Mouse (Mus musculus) ovary, adult 18-20 months (tissue): Measurements from ENCODE around the gene Paox.
A peak's percentile ranks its signal among the peaks of the same experiment; 100 is the strongest.

Experiments used
- DNase-seq: peaks from one replicate; pipeline ENCODE4 v3.0.0; 2022; ENCODE audit warnings: low spot score, mixed read lengths

The Paox gene

DNA sequence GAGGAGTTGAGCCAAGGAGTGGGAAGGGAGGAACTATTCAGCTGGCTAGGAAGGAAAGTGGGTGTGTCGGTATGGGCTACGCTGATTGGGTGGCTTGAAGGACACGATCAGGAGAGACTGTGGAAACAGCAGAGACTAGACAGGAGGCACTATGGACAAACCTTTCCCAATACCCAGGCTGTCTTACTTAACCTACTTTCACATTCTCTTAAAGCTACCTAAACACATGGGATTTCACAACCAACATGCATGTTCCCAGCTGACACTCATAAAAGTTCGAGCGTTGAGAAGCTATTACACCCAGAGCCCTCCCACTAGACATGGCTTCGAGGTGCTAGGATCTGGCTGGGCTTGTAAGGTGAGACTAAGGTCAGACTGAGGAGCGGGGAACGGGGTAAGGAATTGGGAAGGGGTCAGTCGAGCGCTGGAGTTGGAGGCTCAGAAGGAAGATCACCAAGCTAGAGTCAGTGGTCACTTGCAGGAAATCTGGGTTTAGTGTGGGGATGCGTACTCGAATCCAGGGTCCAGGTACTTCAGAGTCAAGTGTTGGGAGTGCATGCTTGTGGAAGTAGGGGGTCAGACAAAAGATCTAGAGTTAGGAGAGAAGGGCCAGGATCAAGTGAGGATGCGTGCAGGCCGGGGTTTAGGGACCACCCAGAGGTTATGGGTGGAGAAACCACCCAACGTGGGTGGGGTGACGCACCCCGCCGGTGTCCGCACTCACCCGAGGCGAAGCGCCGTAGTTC is at the start of gene Paox:
Gene Paox (plus strand): TSS at position 217 of the 746 bp plus-strand sequence.
- DNase-seq, result peak; percentile 64

DNA sequence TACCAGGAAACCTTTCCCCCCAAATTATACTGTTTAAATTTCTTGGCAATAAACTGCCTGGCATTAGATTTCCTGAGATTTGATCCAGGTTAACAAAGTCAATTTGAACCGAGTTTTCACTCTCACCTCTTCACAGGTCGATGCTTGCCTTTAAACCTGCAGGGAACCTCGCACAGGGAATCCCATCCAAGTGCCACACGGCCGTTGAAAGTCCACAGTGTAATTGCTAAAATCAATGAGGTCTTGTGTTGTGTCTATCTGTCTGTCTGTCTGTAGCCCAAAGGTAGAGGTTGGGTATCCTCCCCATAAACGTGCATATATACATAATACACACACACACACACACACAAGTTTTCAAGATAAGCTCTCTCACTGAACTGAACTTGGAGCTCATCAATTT is 48.2 kb upstream of the Paox start:
- no peak for DNase-seq

DNA sequence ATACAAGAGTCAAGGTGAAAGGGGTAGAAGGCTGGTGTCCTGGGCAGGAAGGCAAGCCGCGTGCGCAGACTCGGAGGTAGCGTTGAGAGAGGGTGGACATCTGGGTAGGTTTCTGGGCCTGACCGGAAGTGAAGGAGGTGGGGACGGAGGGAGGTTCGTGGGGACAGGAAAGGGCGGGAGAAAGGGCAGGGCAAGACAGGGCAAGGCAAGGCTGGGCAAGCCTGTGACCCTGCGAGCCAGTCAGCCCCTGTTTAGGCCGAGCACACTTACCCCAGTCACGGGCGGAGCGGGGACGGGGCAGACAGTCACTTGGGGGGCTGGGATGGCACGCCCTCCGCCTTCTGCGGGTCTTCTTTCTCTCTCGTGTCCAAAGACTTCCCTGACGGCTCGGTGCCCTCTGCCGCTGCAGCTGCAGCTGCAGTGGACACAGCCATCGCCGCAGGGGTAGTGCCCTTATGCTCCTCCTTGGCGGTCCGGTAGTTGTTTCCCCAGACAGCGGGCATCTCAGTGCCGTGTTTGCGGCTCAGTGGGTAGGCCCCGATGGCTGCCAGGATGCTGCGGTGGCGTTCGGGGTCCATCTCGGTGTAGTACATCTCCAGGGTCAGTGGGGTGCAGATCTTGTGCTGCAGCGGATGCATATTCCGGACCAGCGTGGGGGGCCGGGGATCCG is 45.4 kb upstream of the Paox start:
- DNase-seq, result no peak

DNA sequence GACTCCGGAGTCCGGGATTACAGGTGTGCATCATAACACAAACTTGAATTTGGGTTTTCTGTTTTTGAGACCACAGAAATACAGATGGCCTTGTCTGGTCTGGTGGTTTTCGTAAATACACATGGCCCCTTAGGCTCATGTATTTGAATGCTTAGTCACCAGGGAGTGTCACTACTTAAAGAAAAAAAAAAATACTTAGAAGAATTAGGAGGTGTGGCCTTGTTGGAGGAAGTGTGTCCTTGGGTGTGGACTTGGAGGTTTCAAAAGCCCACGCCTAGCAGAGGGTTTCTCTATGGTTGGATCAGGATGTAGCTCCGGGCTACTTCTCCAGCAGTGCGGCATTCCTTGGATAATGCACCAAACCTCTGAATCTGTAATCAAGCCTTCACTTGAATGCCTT is 37.9 kb upstream of the Paox start:
- DNase-seq, result no peak

DNA sequence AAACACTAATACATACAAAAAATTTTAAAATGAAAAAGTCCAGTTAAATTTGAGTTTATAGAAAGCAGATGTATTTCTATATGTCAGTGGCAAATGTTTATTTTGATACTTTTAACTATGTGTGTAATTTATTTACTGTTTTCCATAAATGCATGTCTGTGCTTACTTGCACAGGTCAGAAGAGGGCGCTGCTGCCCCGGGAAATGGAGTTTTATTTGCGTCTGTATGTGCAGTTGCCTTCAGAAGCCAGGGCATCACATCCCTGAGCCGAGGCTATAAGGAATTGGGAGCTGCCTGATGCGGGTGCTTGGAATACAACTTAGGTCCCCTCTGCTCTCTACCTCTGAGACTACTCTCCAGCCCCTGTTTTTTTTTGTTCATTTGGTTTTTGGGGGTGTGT is 36.9 kb upstream of the Paox start:
- no peak for DNase-seq

DNA sequence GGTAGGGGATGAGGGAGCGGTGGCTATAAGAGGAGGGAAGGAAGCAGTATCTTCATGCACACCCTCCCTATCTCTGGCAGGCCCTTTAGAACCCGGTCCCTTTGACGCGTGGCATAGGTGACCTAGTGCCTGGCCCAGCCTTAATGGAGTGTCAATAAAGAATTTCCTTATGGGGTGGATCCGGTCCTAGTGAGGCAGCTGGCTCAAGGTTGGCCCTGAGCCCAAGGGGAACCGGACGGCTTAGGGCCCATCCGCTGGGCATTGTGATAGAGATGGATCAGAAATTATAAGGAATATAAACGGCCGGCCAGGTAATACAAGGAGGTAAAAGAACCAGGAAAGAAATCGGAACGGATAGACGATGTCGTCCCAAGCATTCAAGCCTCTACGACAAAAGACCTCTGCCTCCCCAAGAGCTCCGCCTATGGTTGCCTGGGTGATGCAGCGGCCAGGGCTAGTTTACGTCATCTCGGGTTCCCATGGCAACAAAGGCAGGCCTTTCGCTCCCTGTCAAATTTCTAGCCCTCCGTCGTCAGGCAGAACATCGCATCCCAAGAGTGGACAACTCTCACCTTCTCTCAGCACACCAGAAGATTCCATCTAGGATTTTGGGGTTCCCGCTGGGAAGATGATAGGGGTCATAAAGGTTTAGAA is 35.0 kb upstream of the Paox start:
- peak; percentile 76 for DNase-seq

DNA sequence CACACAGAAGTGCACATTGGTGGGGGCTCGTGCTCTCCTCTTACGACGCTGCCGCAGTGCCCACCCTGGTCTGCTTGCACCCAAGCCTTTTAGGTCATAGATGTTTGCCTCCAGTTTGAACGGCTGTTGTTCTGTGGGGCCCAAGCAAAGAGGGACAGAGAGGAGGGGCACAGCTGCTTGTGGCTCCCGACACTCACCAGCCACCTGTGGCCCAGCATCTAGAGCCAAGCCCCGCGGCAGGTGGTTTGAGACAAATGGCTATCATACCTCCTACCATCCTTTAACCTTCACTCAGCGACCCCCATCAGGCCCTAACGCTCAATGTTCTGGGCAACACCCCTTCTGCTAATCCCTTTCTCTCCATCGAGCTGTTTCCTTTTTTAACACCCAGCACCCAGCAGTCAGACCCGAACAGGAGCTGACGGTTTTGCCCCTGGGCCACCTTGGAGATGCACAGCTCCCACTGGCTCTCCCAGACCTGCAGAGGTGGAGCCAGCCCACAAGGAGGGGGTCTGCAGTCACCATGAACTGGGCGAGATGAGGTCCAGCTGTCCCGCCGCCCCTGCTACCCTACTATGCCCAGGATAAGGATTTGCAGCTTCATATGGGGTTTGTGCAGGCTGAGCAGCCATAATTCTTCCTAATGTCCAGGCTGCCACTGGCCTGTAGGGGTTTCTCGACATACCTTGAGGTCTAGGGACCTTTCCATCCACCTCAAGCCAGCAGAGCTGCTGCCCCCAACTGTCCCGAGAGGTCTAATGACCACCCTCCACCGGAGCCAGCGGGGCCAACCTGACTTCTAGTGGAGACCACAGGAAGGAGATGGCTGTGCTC is 34.0 kb upstream of the Paox start:
- no peak for DNase-seq

DNA sequence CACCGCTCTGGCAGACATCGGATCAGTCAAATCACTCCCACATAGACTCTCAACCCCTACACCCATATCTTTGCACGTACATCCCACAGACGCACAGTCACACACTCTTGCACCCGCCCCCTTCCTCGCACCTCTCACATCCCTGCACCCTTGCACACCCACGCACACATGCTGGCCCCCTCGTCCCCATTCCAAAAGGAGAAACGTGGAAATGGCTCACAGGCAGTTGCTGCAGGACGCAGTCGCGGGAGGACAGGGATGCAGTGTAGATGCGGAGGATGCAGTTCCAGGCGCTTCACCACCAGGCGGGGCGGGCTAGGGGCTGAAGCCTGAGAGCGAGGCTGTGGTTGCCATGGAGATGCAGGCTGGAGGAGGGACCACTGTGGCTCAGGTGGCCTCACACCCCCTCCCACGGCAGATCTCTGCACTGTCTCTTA is 33.3 kb upstream of the Paox start, which contains the start of gene Caly:
Gene Caly (minus strand): TSS at position 307 of the 437 bp plus-strand sequence.
- no peak for DNase-seq

DNA sequence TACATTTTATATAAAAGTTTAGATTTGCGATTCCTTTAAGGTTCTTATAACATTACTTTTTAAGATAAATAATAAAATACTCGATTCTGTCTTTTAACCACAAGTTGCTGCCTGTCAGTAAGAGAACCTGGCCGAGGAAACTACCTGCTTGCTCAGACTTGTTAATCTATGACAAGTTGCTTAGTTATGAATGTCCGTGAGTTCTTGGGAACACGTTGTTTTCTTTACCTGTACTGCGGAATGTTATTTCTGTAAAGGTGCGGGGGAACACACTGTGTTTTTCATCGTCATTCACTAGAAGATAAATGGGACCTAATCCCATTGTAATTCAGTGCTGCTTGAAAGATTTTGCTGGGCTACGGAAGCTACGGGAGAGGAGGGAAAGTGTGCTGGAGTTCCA is 25.0 kb upstream of the Paox start:
- DNase-seq, result no peak

DNA sequence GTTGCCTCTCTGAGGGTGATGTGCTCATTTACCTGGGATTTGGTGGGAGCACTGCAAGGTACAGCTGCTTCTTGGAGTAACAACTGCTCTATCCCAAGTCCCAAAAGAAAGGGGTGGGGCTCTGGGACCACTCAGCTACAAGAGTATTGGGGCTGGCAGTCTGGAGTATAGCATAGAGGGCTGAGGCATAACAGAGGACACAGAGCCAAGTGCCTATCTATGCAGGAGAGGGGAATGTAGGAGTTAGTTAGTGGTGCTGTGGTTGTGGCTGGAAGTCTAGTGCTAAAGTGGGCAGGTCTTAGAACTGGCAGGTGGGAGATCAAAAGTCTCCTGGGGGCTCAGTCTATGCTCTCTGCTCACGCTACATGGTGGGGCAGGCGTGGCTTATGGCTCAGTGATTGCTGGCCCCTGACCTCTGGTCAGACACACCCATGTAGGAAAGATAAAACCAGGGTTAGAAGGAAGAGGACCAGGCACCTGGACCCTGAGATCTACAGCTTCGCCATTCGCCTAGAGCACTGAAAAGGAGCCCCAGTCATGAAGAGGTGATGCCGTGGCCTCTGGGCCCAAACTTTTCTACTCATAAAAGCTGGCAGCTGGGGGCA is 22.6 kb upstream of the Paox start, which contains the start of gene Prap1:
Gene Prap1 (plus strand): TSS at position 472 of the 605 bp plus-strand sequence.
- DNase-seq, result no peak

DNA sequence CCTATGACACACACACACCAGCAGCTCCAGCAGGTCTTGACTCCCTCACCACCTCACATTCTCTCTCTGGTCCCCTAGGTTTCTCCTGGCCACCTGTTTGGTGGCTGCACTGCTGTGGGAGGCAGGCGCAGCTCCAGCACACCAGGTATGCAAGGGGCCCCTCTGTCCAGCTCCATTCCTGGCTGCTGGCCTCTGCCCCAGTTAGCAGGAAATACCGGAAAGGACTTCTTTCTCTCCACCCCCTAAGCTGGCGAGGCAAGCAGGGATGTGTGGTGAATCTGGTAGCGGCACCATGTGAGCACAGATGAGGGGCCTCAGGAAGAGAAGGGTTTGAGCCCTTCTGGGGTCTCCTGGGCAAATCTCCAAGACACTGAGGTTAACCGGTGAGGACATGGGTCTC is 20.6 kb upstream of the Paox start:
- DNase-seq, result no peak

DNA sequence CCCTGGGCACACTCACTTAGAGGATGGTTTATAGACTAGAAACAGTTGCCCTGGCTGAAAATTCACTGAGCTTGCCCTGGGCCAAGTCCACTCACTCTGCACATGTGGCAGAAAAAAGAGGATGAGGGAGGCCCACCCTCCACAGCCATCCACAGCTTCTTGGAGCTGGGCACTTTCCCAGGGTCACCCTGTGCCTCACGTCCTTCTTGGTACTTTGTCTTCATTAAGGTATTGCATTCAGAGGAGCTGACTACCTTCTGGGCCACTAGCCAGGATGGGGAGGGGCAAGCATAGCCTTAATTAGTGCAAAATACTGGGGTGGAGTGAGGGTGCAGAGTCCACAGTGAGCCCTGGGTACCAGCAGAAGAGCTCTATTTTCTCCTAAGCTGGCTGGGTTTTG is 20.0 kb upstream of the Paox start:
- DNase-seq, result peak; percentile 15

DNA sequence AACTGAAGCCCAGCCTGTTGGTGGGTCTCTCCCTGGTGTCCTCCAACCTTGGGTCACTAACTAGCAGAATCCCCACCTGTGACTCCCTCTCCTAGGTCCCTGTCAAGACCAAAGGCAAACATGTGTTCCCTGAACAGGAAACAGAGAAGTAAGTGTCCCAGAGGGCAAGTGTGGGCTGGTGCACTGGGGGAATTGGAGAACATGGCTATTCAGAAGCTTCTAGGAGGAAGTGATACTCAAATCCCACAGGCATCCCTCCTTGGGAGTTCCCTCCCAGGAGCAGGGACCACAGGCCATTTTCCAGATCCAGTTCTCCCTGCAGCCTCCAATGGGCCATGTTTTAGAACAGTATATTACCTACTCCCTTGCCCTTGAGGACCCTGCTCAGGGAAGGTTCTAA is 19.5 kb upstream of the Paox start:
- no peak for DNase-seq

DNA sequence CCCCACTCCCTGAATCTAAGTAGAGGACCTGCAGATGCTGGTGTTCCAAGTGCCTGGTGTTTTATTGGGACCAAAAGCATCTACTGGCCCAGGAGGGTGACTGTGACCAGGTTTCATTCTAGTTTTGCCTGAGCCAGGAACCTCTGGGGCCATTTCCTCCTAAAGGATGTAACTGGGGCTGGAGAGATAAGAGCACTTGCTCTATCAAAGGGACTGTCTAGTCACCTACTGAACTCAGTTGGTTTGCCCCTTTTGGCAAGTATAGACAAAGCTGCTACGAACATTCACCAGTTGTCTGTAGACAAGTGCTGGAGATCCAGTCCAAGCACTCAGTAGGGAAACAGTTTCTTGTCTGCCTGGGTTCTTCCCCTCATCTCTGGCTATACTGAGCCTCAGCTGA is 17.1 kb upstream of the Paox start:
- no peak for DNase-seq

DNA sequence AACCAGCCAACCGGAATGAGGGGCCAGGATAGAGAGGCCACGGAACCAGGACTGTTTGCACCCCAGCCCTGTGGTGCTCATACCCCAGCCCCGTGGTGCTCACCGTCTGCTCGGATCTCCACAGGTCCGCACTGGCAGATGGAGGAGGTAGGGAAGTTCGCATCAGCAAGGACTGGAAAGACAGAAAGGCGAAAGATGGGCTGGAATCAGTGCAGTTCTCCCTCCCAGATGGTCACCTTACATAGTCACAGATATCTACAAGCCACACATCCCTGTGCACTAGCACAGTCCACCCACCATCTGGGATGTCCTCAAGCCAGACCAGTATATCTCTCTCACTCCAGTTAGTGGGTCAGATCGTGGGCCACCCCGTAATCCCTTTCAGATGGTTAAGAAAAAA is 14.1 kb upstream of the Paox start:
- DNase-seq, result no peak

DNA sequence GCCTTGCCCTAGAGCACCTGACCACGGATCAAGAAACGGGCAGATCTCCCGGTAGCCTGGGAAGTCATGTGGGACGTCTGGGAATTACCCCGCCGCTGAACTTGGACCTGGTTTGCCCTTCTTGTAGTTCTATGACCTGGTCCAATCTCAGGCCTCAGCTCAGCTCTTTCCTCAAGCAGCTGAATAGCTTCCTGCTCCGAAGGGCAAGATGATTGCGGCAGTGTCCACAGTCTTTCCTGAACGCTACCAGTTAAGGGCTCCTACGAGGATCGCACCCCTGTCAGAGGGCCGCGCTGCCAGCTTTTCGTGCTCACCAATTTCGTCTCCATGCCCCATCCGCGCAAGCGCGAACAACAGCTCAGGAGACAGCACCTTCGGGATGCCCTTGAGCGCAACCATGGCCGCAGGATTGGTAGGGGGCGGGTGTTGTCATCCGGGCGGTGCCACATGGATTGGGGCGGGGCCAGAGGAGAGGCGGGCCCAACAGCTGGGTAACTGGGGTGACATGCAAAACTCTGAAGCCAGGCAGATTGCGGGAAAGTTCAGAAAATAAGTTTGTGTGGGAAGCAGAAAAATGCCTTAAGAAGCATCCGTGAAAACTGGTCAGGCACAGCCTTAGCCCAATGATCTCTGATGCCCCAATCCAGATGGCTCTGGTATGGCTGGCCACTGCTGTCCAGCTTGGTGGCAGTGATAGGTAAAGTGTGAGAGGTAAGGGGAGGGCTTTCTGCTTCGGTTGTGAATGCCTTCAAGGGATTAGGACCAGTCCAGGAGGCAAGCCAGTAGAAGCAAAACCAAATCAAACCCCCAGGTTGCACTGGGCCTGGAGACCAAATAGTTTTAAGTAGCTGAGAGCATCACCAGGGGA is 13.4 kb upstream of the Paox start, which contains the start of gene Fuom:
Gene Fuom (minus strand): TSS at position 449 of the 868 bp plus-strand sequence.
- peak; percentile 91 for DNase-seq

DNA sequence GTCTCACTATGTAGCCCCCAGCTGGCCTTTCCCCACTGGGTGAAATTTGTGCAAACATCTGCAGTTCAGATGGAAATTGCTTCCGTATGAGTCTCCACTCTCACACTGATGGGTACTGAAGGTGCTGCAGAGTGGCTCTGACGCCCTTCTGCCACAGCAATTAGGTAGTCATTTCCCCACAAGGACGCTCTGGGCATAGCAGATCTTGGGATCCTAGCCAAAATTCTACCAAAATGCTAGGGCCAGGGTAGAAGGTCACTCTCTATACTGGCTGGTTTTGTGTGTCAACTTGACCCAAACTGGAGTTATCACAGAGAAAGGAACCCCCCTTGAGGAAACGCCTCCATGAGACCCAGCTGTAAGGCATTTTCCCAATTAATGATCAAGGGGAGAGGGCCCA is 11.6 kb upstream of the Paox start:
- peak; percentile 31 for DNase-seq

DNA sequence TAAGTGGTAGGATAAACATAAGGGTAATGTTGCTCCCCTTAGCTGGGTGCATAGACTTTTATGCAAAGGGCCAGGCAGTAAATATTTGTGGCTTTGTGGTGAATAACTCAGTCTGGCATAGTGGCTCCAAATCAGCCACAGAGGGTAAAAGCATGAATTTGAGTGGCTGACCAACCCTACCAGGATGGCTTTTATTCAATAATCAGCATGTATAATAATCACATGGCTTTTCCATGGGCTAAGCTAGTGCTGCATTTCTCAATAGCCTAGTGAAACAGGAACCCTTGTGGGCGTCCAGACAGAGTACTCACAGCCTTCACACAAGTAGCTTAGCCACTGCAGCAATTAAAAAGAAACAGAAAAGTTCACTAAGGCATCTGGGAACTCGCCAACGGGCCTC is 3.7 kb upstream of the Paox start:
- DNase-seq, result no peak

DNA sequence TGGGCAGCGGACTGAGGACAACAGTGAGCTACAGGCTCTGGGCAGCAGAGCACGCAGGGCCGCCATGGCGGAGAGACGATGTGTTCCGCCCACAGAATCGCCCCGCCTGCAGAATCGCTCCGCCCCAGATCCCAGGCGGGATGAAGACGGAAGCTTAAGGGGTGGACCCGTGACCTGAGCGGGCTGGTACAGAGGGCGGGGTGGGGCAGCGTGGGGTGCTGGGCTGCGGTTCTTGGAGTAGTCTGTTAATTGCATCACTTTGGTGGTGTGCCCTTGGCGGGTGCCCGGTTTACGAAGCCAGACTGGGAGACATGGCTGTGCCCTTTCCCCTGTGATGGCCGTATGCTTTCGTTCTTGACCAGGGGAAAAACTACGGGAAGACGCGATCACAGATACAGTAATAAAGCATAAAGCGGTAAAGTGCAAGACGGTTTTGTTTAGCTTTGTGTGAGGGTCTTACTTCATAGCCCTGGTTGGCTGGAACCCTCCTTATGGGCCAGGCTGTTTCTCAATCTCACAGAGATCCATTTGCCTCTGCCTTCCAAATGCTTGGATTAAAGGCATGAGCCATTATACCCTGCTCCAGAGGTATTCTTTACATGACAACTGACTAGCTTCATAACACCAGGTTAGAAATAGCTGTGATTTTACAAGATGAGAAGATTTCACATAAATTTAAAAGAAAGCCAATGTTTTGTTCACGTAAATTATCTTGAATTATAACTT is 893 bp downstream of the Paox start, which contains the start of gene Echs1:
Gene Echs1 (minus strand): TSS at position 148 of the 726 bp plus-strand sequence.
- peak; percentile 92 for DNase-seq

DNA sequence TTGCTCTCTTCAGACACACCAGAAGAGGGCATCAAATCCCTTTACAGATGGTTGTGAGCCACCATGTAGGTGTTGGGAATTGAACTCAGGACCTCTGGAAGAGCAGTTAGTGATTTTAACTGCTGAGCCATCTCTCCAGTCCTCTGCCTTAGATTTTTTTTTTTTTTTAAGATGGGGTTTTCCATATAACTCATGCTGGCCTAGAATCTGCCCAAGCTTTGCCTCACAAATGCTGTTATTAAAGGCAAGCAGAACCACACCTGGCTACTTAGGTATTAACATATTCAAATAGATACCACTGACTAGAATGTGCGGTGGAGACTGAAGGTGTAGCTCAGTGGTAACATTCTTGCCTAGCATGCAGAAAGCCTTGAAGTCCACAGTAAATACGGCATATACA is 4.9 kb downstream of the Paox start:
- DNase-seq, result no peak
